ENCODE assay signal across 1 mouse cellular context in genomic region chr3:88467116-88467824, GRCm38 (mm10).
TF ChIP-seq lines count a peak whose summit lies in the region.

No protein-coding gene starts in this region.

TF ChIP-seq in C2C12, 6 proteins besides CTCF, POLR2A, EP300 and RAD21 (continued from another document):
- no peak for TF ChIP-seq CEBPB (IDR thresholded peaks at IDR 0.05; ENCODE audit: low read depth)
